Mouse (Mus musculus): Measurements from ENCODE around the gene Arhgdia.
"Not testable (repeated sequence)": the region's sequence is repeated elsewhere in the genome, so short reads cannot be mapped to it uniquely, and the experiment has no call there.

The Arhgdia gene

DNA sequence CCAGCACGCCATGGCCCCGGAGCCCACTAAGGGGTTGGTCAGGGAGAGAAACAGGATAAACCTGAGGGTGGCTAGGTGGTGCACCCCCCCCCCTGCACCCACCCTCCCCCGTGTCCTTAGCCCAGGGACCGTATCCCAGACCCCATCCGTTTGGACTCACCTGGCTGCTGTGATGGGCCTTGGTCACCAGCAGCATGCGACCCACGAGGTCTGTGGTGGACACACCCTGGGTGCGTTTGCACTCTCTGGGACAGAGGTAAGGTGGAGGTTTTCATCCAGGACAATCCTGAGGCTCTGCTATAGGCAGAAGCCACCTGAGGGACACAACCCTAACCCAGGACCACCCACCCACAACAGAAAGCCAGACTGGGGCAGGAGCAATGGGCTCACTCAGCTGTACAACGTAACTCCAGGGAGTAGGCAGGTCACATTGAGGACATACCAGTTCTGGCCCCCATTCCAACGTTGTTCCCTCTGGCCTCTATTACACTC is 32.1 kb upstream of the Arhgdia start:
- no peak for DNase-seq (ENCODE audit: low read depth)

DNA sequence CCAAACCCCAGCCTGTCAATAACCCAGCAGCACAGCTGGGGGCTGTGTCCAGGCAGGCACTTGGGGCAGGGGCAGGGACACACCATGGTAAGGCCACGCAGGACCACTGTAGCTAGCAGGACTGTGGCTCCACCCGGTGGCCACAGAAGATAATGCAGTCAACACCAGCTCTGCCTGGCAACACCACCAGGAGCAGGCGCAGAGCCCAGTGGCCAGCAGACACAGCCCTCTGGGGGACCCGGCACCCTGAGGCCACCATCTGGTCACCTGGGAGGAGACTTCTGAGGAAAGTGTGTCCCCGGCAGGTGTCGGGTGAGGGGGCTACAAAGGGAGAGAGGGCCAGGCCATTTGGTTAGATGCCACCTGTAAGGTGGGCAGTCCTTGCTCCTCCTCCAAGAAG is 31.3 kb upstream of the Arhgdia start:
- DNase-seq (ENCODE audit: low read depth), result peak; percentile 85

DNA sequence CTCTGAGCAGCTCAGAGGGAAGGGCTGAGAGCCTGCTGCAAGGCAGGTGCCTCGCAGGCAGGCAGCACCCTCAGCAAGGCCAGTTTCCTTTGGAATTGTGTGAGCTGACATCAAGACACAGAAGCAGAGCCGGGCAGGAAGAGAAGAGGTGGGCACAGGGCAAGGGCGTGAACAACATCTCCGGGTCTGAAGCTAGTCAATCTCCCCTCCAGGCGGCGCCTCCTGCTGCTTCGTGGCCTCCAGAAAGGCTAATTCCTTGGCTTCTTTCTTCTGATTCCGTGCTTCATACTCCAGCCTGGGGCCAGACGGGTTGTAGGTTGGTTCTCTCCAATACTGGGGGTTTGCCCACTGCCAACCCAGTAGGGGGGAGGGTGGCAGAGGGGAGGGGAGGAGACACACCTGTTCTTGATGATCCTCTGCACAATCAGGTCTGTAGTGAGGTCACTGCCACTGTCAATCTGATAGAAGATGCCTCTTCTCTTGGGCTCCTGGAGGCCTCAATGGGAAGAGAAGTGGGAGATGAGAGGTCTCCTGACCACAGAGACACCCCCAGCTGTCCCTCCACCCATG is 29.1 kb upstream of the Arhgdia start:
- DNase-seq (ENCODE audit: low read depth), result no peak

DNA sequence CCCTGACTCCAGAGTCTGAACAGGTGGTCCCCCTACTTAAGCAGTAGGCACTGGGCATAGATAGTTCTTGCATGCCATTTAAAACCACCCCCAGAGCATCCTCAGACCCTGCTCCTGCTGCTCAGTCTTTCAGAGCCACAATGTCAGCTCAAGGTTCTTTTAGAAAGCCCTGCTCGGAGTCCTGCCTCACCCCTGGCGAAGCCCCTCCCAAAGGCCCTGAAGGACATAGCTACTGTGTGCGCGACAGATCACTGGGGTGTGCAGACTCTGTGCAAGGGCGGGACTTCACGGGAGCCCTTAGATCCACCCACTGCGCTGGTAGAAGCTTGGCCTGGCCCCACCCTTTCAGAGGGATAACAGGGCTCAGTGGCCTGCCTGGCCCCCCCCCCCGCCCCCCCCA is 27.8 kb upstream of the Arhgdia start:
- no peak for DNase-seq (ENCODE audit: low read depth)

DNA sequence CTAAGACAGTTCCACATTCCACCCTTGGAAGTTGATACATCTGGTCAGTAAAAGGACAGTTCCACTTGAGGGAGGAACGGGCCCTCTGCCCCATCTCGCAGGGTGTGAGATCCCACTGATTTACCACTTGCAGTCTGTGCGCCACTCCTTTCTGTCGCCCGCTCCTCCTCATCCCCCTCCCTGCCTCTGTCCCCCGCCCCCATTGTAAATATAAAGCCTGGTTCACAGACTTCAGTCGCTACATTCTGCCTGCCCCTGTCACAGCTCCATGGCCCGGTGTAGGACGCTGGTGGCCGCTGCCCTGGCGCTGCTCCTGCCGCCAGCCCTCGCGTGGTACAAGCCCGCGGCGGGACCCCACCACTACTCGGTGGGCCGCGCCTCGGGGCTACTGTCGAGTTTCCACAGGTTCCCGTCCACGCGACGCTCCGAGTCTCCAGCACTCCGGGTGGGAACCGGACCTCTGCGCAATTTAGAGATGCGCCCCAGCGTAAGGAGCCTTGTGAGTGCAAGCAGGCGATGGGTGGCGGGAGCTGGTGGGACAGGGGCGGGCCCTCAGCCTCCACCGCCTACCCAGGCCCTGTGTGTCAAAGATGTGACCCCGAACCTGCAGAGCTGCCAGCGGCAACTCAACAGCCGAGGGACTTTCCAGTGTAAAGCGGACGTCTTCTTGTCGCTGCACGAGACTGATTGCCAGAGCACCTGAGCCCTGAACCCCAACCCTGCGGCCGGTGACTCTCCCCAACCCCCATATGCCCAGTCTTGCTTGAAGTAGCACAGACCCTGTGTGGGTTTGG is 27.0 kb upstream of the Arhgdia start, which contains the start of gene Npb:
Gene Npb (plus strand): TSS at position 237 of the 794 bp plus-strand sequence.
- DNase-seq (ENCODE audit: low read depth), result no peak

DNA sequence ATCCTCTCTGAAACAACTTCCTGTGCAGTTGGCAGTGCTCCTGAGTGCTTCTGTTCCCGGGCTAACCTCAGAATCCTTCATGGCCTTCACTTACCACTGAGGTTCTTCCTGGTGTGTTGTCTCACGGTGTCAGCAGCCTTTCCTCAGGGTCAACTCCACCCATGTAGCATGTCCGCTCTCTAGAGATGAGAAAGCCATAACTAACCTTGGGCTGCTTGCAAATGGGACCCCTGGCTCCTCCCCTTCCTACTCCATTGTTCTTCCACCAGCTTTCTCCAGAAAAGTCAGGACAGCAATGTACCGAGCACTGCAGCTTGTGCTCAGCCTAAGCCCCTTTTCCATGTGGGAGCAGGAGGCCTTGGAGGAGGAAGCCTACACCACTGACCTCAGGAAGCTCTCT is 25.3 kb upstream of the Arhgdia start:
- DNase-seq (ENCODE audit: low read depth), result no peak

DNA sequence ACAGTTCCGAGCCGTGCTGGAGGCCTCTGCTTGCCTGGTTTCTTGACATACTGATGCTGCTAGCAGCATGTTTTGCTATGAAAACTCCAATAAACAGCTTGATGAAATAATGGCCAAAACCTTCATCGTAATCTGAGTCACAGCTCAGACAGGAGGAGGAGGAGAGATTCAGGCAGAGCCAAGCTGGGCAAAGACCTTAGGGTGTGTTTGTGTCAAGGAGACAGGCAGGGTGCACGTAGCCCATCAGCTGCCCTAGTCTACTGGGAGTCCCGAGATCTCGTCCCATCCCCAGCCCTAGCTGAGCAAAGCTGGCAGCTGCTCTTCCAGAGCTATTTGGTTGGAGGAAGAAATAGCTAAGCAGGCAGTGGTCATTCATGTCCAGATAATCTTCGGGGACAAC is 24.2 kb upstream of the Arhgdia start:
- no peak for DNase-seq (ENCODE audit: low read depth)

DNA sequence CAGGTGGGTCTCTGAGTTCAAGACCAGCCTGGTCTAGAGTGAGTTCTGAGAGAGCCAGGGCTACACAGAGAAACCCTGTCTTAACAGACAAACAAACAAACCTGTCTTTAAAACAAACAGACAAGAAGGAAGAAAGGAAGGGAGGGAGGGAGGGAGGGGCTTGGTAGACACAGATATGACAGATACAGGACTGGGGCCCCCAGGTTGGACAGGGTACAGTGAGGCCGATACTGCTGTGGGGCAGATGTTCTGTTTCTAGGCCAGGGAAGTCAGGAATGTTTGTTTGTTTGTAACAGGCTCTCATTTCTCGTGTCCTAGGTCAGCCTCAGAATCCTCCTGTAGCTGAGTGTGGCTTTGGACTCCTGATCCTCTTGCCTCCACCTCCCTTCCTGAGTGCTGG is 22.1 kb upstream of the Arhgdia start:
- no peak for DNase-seq (ENCODE audit: low read depth)

DNA sequence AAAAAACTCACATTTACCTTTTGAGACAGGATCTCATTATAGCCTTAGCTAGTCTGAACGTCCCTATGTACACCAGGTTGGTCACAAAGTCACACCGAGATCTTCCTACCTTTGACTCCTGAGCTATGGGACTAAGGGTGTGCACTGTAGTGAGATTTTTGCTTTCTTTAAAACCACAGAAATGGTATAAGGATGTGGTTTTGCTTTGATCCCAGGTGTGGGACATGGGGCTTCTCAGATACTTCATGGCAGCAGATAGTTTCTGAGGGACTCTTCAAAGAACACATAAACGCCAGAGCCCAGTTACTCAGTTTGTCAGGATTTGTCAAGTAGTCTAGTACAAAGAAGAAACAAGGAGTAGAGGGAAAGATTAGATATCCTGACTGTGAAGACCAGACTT is 19.3 kb upstream of the Arhgdia start:
- DNase-seq (ENCODE audit: low read depth), result no peak

DNA sequence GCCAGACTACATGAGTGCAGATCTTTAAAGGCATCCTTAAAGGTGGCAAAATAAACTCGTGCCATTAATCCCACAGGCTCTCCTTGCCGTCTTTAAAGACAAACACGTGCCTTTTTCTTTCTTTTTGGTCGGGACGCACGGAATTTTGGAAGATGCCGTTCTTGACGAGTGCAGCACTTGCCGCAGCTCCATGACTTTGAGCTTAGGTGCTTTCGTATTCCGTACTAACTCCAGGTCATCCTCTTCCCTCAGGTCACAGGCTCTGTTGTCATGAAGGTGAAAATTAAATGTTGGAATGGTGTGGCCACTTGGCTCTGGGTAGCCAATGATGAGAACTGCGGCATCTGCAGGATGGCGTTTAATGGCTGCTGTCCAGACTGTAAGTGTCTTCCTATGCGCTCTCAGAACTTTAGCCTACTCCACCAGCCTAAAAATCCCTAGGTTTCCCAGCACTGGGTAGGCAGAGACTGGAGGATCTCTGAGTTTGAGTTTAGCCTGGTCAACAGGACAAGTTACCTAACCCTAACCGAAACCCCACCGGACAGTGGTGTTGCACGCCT is 17.6 kb upstream of the Arhgdia start:
- no peak for DNase-seq (ENCODE audit: low read depth)

DNA sequence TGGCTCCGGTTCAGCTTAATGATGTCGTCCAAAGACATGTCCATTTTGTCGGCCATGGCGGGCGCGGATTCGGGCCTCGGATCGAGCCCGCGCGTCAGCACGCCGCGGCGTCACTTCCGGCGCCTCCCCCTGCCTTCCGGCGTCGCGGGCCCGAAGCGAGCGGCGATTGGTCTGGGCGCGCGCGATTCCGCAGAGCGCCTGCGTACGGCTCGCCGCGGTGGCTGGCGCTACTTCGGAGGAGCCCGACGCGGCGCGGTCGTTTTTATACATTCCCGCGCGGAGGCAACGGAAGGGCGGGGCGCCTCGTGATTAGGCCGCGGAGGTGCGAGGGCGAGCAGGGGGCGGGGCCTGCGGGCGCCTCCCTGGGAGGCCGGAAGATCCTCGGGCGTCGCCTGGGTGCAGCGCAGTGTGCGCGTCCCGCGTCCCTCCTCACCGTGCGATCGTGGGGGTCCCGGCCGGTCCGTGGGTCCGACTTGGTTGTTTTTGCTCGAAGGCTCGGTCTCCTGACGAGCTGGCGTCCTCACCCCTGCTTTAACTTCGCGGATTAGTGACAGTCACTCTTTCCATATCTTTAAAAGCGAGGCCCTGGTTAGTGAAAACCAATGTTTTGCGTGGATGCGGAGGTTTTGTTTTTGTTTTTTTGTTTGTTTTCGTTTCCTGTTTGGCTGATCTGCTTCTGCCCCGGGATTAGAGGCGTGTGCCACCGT is 17.0 kb upstream of the Arhgdia start, which contains the start of the genes Alyref and Anapc11:
Gene Alyref (minus strand): TSS at position 83 of the 707 bp plus-strand sequence.
Gene Anapc11 (plus strand): TSS at position 139 of the 707 bp plus-strand sequence.
- DNase-seq (ENCODE audit: low read depth), result peak; percentile 98

DNA sequence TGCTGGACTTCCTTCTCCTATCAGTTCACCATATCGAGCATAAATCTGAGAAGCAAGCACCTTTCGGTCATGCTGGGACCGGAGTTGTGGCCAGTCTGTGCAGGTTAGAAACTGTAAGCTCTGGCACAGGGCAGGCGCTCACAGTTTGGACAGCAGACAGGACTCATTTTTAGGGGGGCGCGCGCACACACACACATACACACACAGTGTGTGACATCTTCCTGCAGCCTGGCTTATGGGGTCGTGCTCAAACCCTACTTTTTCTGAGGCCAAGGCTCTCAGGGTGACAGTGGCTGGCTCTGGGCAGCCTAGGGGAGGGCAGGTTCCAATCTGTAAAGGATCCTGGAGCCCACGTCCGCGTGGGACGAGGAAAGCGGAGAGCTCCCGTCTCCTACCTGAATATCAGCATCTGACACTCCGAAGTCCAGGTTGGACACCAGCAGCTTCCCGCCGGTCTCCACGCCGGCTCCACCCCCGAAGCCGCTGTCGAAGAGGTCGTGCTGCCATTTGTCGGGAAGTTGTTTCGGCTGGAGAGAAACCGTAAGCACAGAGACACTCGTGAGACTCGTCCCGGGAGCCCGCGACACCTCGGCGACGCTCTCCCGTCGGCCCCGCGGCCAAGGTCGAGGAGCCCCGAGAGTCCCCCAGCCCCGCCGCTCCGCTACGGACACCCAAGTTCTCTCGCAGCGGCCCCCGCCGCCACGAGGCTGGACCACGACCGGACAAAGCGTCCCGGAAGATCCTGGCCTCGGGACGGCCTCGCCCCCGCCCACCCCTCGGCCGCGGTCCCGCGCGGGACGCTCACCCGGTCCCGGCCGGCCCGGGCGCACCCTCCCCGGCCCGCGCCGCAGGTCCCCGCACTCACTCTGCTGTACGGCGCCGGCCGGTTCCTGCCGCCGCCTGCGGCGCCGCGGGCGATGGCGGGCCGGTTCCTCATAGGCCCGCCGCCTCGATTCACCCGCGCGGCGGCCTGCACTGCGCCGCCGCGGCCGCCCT is 16.1 kb upstream of the Arhgdia start:
- peak; percentile 34 for DNase-seq (ENCODE audit: low read depth)

DNA sequence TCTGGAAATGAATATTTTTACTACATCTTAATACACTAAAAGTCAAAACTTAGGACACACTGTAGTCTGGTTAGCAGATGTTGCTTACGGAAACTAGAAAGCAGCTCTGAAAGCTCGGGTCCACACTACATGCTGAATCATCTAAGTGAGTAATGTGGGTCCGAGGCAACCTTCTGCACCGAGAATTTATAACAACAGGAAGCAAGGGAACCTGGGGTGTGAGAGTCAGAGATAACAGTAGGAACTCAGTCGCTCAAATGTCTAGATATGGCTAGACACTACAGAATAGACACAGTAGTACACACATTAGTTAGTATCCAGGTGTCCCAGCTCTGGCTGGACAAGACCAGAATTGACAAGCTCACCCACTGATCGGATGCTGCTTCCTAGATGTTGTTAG is 7.1 kb upstream of the Arhgdia start:
- DNase-seq (ENCODE audit: low read depth), result no peak

DNA sequence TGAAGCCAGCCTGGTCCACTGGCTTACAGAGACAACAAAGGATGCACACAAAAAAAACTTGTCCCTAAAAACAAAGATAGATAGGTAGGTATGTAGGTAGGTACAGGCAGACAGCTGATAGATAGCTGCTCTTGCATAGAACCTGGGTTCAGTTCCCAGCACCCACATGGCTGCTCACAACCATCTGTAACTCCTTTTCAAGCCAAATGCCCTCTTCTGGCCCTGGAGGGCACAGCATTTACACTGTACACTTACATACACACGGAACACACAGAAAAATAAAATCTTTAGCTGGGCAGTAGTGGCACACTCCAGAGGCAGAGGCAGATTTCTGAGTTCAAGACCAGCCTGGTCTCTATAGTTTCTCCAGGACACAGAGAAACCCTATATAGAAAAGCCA is 2.5 kb upstream of the Arhgdia start:
- DNase-seq (ENCODE audit: low read depth), result no peak

DNA sequence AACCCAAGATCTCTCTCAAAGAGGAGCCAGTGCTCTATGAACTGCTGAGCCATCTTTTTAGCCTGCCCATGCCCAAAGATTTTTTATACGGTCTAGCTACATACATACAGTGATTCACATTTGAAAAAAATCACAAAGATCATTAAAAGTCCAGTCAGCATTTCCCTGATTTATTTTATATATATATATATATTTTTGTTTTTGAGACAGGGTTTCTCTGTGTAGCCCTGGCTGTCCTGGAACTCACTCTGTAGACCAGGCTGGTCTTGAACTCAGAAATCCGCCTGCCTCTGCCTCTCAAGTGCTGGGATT is 1.5 kb upstream of the Arhgdia start:
- DNase-seq (ENCODE audit: low read depth), result not testable (repeated sequence)

DNA sequence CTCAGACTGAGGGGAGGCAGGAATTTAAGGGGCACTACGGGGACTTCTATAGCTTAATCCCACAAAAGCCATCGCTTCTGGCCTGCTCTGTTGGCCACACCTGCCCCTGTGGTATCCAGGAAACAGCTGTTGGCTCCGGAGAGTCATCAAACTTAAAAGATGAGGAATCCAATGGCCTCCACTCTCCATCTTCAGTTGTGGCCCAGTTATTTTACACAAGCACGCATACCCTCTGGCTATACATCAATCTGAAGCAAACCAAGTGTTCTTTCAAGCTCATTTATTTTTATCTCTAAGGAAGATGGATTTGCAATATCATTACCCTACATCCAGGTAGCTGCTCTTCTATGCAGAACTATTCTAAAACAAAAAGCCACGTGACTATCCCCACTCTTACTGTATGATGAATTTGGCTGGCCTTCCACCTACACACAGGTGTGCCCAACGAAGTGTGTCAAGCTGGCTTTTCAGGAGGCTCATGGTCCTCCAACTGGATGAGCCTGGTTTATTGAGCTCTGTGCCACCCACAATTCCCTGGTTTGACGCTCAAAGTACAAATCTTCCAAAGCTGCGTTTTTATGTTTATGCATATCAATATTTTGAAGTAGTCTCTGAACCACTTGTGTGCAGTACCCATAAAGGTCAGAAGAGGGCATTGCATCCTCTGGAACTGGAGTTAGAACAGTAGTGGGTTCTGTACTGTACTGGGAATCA is 1.0 kb upstream of the Arhgdia start:
- peak; percentile 57 for DNase-seq (ENCODE audit: low read depth)

DNA sequence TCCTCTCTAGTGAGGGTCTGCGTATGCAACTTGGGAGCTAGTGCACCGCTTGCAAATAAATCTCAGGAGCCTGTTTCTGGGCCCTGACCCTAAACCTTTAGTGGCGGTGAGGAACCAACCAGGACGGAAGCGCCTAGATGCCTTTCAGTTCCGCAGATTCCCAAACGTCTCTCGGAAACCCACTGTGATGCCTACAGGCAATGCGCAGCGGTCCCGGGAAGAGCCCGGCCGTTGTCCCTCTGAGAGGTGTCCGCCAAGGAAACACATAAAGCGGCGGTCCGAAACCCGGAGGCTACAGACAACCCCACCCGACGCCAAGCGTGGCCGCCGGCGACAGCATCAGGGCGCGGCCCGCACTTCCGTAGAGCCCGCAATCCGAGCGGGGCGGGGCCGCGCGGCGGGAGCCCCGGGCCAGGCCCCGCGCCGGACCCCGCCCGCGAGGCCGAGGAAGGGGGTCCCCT is 523 bp downstream of the Arhgdia start:
- DNase-seq (ENCODE audit: low read depth), result peak; percentile 58

DNA sequence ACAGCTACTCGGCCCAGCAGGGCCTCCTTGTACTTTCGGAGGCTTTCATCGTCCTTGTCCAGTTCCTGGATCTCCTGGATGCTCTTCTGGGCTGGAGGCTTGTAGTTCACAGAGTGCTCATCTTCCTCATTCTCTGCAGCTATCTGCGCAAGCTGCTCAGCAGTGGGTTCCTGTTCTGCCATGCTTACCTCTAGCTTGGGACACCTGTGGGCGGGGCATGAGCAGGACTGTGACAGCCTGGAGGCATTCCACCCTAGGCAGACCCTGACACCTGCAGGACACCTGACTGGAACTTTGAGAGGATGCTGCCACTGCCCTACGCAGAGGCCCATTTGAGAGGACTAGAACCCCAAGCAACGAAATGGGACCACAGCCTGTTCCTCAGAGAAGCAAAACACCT is 1.2 kb downstream of the Arhgdia start:
- no peak for DNase-seq (ENCODE audit: low read depth)

DNA sequence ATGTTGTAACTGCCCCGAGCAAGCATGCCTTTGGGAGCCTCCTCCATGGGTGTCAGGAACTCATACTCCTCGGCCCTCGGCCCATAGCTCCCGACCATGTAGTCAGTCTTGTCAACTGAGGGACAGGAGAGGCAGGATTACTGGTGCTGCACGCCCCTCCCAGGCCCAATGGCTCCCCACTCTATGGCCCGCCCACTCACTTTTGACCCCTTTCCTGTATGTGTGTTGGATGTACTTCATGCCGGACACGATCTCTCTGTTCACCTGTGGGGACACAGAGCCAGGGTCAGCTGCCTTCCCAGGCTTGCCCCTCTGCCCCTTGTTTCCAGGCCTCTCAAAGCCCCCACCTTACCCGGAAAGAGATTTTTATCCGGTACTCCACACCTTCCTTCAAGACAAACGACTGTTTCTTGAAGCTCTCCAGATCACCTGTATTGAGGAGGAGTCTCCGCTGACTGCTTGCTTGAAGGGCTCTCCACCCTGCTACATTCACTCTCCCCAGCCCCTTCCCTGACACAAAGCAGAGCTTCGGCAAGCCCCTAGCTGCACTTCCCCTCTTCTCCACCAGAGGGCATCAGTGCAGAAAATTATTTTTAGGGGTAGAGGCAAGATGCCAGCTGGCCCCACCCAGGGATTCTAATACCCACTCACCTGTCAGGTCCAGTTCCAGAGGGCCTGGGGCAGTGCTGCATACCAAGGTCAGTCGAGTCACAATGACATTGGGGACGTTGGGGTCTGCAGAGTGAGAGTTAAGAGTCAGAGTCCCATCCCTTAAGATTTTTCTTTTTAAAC is 1.9 kb downstream of the Arhgdia start:
- DNase-seq (ENCODE audit: low read depth), result peak; percentile 86

DNA sequence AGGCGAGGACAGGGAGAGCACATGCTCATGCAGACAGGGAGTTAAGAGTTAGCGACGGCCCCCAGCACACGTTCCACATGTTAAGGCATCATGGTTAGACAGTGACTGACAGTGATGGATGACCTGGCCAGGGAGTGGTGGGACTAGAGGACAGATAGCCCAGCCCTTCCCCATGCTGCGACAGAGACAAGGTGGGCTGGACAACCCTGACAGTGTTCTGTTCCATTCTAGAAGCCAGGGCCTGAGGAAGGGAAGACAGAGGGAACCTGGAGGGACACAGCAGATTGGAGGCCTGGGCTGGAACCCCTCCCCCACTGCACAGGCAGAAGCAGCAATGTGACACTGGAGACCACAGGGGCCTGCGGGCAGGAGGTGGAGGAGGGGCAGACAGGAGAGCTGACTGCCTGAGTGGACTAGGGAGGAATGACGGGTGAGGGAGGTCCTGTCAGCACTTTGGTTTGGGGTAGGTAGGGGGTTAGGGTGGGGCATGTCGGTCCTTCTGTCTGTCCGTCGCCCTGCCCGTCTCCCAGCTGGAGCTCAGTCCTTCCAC is 2.7 kb downstream of the Arhgdia start:
- DNase-seq (ENCODE audit: low read depth), result no peak
